In genomic region chr3:88204751-88205150, GRCm38 (mm10) we compare ENCODE assay signal across 17 mouse cellular contexts. TPM values are rescaled to one million over a fixed set of nuclear protein-coding genes. Genes with fewer than 3 reads are reported as not detected.
A peak's percentile ranks its signal among the peaks of the same experiment; 100 is the strongest.
DNase-seq lines count a peak whose midpoint lies in the region; ATAC-seq and TF ChIP-seq lines count a peak whose summit lies in the region.
"Had no signal": no experiment of that assay in that cellular context is flagged by ENCODE, and none has a peak within 500 bp of the region (broad histone marks: within the 10 kb centered on the region; RNA-seq: fewer than 3 reads in every experiment).

No protein-coding gene starts in this region.

- ATAC-seq in forebrain, embryonic 15.5 days (replicated peaks) = peak; percentile 27
- no peak for ATAC-seq in midbrain, embryonic 12.5 days (ENCODE audit: low FRiP score, low read depth)

- no peak for DNase-seq in left cerebral cortex, adult 2 months (ENCODE audit: extremely low spot score in 1 of 2, low spot score in 2 of 2)
- DNase-seq in left cerebral cortex, postnatal 10 days (ENCODE audit: extremely low spot score in 1 of 2, low spot score in 2 of 2) = no peak
- peak; percentile 6 for DNase-seq in retina, embryonic 14.5 days (ENCODE audit: low spot score)
- no peak for DNase-seq in thymus, postnatal 25 days
- no peak for DNase-seq in gastrocnemius, postnatal 36 days
- no peak for DNase-seq in adipocyte (ENCODE audit: low spot score)
- DNase-seq: heart, postnatal 36 days; kidney, adult 8-10 months; lung, postnatal 4 days; thymus, postnatal 36 days had no signal

- TF ChIP-seq CTCF in left cerebral cortex, adult 2 months (IDR thresholded peaks at IDR 0.05) = no peak

- WGBS in forebrain, embryonic 15.5 days = 5% methylated on average over 1 of the region's 1 CpGs
- WGBS in midbrain, embryonic 12.5 days = 6% methylated on average over 1 of the region's 1 CpGs

- H3K36me3 ChIP-seq in forebrain, embryonic 15.5 days = no peaks in the 10 kb centered on the region
- no peaks in the 10 kb centered on the region; the same call in 1 of the 2 replicates for H3K36me3 ChIP-seq in midbrain, embryonic 12.5 days
- H3K36me3 ChIP-seq: embryonic facial prominence, embryonic 12.5 days; limb, embryonic 10.5 days had no signal

- H3K27me3 ChIP-seq in forebrain, embryonic 15.5 days = no peaks in the 10 kb centered on the region
- peaks cover 98% of the 10 kb centered on the region for H3K27me3 ChIP-seq in midbrain, embryonic 12.5 days

- no peak overlapping the region for H3K4me3 ChIP-seq in left cerebral cortex, adult 2 months
- peak overlapping the region; percentile 82; the same call in 1 of the 2 replicates for H3K4me3 ChIP-seq in forebrain, embryonic 15.5 days
- no peak overlapping the region for H3K4me3 ChIP-seq in midbrain, embryonic 12.5 days
- H3K4me3 ChIP-seq: embryonic facial prominence, embryonic 12.5 days; limb, embryonic 10.5 days had no signal

- H3K27ac ChIP-seq in left cerebral cortex, adult 2 months = peak overlapping the region; percentile 93
- H3K27ac ChIP-seq in forebrain, embryonic 15.5 days (replicated peaks) = peak overlapping the region; percentile 99
- H3K27ac ChIP-seq in midbrain, embryonic 12.5 days (replicated peaks) = peak overlapping the region; percentile 96
- H3K27ac ChIP-seq: embryonic facial prominence, embryonic 12.5 days; limb, embryonic 10.5 days had no signal

- H3K4me2 ChIP-seq in forebrain, embryonic 15.5 days (replicated peaks) = peak overlapping the region; percentile 96
- H3K4me2 ChIP-seq in midbrain, embryonic 12.5 days (replicated peaks) = peak overlapping the region; percentile 60
- H3K4me2 ChIP-seq: embryonic facial prominence, embryonic 12.5 days had no signal

- peaks cover 68% of the 10 kb centered on the region for H3K4me1 ChIP-seq in forebrain, embryonic 15.5 days
- H3K4me1 ChIP-seq in midbrain, embryonic 12.5 days = peaks cover 81% of the 10 kb centered on the region

- H3K9me3 ChIP-seq in forebrain, embryonic 15.5 days = no peaks in the 10 kb centered on the region
- no peaks in the 10 kb centered on the region for H3K9me3 ChIP-seq in midbrain, embryonic 12.5 days
- H3K9me3 ChIP-seq: embryonic facial prominence, embryonic 12.5 days; limb, embryonic 10.5 days had no signal

- intact Hi-C loops in left cerebral cortex, adult 2 months (cut with DNase I) = loop anchor here (1.0 kb wide), 2 partner anchors 18 to 28 kb away; no protein-coding TSS in a partner anchor
- intact Hi-C loops in left cerebral cortex, postnatal 10 days (cut with DNase I) = no loop called here
- intact Hi-C loops in gastrocnemius, postnatal 36 days (cut with DNase I) = no loop called here

- H3K9ac ChIP-seq in forebrain, embryonic 15.5 days (replicated peaks) = peak overlapping the region; percentile 93
- peak overlapping the region; percentile 12; the same call in 1 of the 2 replicates for H3K9ac ChIP-seq in midbrain, embryonic 12.5 days (replicated peaks)
- H3K9ac ChIP-seq: embryonic facial prominence, embryonic 12.5 days had no signal

RNA-seq across cellular contexts. Expression of gene Rhbg, which starts 49.8 kb away (rescaled TPM):
- not detected for total RNA-seq in left cerebral cortex, adult 2 months (2021)
- under 1 TPM; 0.26 to 0.41 TPM for total RNA-seq in left cerebral cortex, postnatal 10 days (2021)
- polyA plus RNA-seq in forebrain, embryonic 15.5 days (2015; fragmentation: Nextera tagmentation; extraction: Ambion mirVana) = 0.10 and 0.14 TPM in 2 replicates
- 0.26 TPM in 1 of 2 replicates, not detected in the other for polyA plus RNA-seq in midbrain, embryonic 12.5 days (2016; fragmentation: Nextera tagmentation; extraction: Ambion mirVana)
- not detected for total RNA-seq in gastrocnemius, postnatal 36 days (2021)
- total RNA-seq: heart, adult 8-10 months; heart, postnatal 36 days; MEL had no signal
- polyA plus RNA-seq: frontal cortex, adult 2 months had no signal
